Mouse (Mus musculus) midbrain, embryonic 14.5 days (tissue): ENCODE data around the gene Gng8. TPM values are rescaled to one million over a fixed set of nuclear protein-coding genes. Genes with fewer than 3 reads are reported as not detected.

Experiments
- ATAC-seq: fragments of 200-750 bp; cut with Nextera tagmentation; 2 replicates; pipeline ENCODE4 v1.8.0; 2017; ENCODE audit warnings: moderate number of reproducible peaks, moderate library complexity; ENCODE audit not compliant: low FRiP score, low TSS enrichment
- DNase-seq: peaks from one replicate; pipeline ENCODE4 v3.0.0-alpha.2; 2015
- H3K27ac ChIP-seq: fragments of 300-500 bp; sonication (generic); replicated peaks from 2 replicates; pipeline ENCODE4 v1.5.1; 2014; ENCODE audit warnings: mild to moderate bottlenecking, low read depth, low read length, moderate library complexity
- H3K27me3 ChIP-seq: fragments of 300-500 bp; sonication (generic); 2 replicates; pipeline ENCODE4 v1.6.1; 2014; ENCODE audit warnings: low read length, control low read depth, mixed read lengths; ENCODE audit not compliant: control insufficient read depth, insufficient read depth
- H3K36me3 ChIP-seq: fragments of 300-500 bp; sonication (generic); 2 replicates; pipeline ENCODE4 v1.6.1; 2014; ENCODE audit warnings: low read length, control low read depth; ENCODE audit not compliant: control insufficient read depth, insufficient read depth
- H3K4me1 ChIP-seq: fragments of 300-500 bp; sonication (generic); 2 replicates; pipeline ENCODE4 v1.6.1; 2014; ENCODE audit warnings: mild to moderate bottlenecking, antibody characterized with exemption, low read length, control low read depth; ENCODE audit not compliant: control insufficient read depth, insufficient read depth
- H3K4me2 ChIP-seq: fragments of 300-500 bp; sonication (generic); 2 replicates; pipeline ENCODE4 v1.6.1; 2014; ENCODE audit warnings: mild to moderate bottlenecking, low read length, moderate library complexity
- H3K4me3 ChIP-seq: fragments of 300-500 bp; sonication (generic); replicated peaks from 2 replicates; pipeline ENCODE4 v1.5.1; 2014; ENCODE audit warnings: low read depth, low read length
- H3K9ac ChIP-seq: fragments of 300-500 bp; sonication (generic); replicated peaks from 2 replicates; pipeline ENCODE4 v1.6.1; 2014; ENCODE audit warnings: mild to moderate bottlenecking, low read length, moderate library complexity
- H3K9me3 ChIP-seq: fragments of 300-500 bp; sonication (generic); 2 replicates; pipeline ENCODE4 v1.6.1; 2016; ENCODE audit warnings: low read length, control low read depth, mixed read lengths; ENCODE audit not compliant: control insufficient read depth
- WGBS: fragments of 180-500 bp; shearing (Covaris S2); extraction: QIAGEN DNeasy Blood & Tissue Kit; methylation state at CpG from one replicate; pipeline ENCODE4 v1.1.7; 2014; 5-methylcytosine and 5-hydroxymethylcytosine counted together
- polyA plus RNA-seq: library from polyadenylated mRNA; unstranded; fragments of >200 nt; fragmentation: Nextera tagmentation; extraction: Ambion mirVana; gene quantifications from 2 replicates; pipeline ENCODE4 v1.2.1, GENCODE M21; 2014

Gene Gng8
- polyA plus RNA-seq, 1 experiment from 2014 or later, result 17.2 TPM

- H3K27me3 ChIP-seq, result no peaks in the 10 kb centered on the region
- no peaks in the 10 kb centered on the region for H3K9me3 ChIP-seq
- no peak overlapping the region for H3K9ac ChIP-seq
- 93% methylated on average over 41 of the region's 41 CpGs for WGBS
- ATAC-seq, result no peak
- no peak overlapping the region for H3K27ac ChIP-seq
- no peak for DNase-seq
- no peaks in the 10 kb centered on the region for H3K36me3 ChIP-seq
- no peak overlapping the region for H3K4me3 ChIP-seq
- no peak overlapping the region for H3K4me2 ChIP-seq
- peaks cover 4% of the 10 kb centered on the region; the same call in 1 of the 2 replicates for H3K4me1 ChIP-seq
Measured at GRCm38 (mm10) chr7:16906889-16907559, 15.4 kb downstream of the Gng8 start.

GRCm38 (mm10) chr7:16907842-16908241 lies 16.3 kb downstream of the Gng8 start:
- Histone ChIP-seq H3K9ac (no peak overlapping the region), H3K9me3 (no peaks in the 10 kb centered on the region), H3K27ac (no peak overlapping the region), H3K4me1 (peaks cover 4% of the 10 kb centered on the region; the same call in 1 of the 2 replicates), H3K4me3 (no peak overlapping the region), H3K27me3 (no peaks in the 10 kb centered on the region), H3K4me2 (no peak overlapping the region), H3K36me3 (no peaks in the 10 kb centered on the region)
- 80% methylated on average over 7 of the region's 7 CpGs for WGBS
- DNase-seq, result no peak
- ATAC-seq, result no peak

DNA sequence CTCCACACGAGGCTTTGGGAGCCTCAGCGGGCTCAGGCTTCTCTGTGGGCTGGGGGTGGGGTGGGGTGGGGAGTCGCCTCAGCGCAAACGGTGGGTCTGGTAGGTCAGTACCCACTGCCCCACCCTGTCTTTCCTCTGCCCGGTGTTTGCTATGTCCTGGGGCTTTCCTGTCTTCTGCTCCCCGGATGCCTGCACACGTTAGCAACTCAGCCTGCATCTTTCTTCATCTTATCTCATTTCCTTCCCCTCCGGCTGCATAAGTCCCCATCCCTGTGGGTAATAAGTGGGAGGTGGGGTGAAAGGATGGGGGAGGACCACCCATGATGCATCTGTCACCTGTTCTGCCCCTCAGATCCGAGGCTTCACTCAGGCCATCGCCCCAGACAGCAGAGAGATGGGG lies 16.8 kb downstream of the Gng8 start:
- ATAC-seq (no peak), DNase-seq (no peak)
- Histone ChIP-seq H3K36me3 (peaks cover 5% of the 10 kb centered on the region; the same call in 1 of the 2 replicates), H3K4me3 (no peak overlapping the region), H3K4me2 (no peak overlapping the region), H3K4me1 (peaks cover 4% of the 10 kb centered on the region; the same call in 1 of the 2 replicates), H3K9ac (no peak overlapping the region), H3K27me3 (no peaks in the 10 kb centered on the region), H3K9me3 (no peaks in the 10 kb centered on the region), H3K27ac (no peak overlapping the region)
- 54% methylated on average over 11 of the region's 11 CpGs for WGBS

DNA sequence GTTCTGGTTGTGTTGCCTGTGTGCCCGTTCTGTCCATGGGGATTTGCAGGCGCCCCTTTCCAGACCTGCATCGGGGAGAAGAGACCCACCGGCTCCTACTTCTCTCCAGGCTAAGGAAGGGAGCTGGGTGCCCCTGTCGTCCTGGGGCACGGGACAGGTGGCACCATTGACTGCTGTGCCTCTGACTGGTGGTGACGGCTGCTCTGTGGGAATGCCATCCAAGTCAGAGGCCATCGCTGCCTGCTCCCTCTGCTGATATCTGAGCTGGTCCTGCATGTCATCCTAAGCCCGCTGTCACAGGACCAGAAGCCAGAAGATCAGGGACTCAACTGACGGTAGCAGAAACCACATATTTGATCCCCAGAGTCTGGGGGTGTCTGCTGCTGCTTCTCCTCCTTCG lies 17.3 kb downstream of the Gng8 start:
- Histone ChIP-seq H3K27me3 (no peaks in the 10 kb centered on the region), H3K36me3 (peaks cover 7% of the 10 kb centered on the region), H3K27ac (no peak overlapping the region), H3K9ac (no peak overlapping the region), H3K9me3 (no peaks in the 10 kb centered on the region), H3K4me3 (no peak overlapping the region), H3K4me2 (no peak overlapping the region), H3K4me1 (peaks cover 4% of the 10 kb centered on the region; the same call in 1 of the 2 replicates)
- WGBS, result 78% methylated on average over 11 of the region's 11 CpGs
- ATAC-seq (no peak), DNase-seq (no peak)

DNA sequence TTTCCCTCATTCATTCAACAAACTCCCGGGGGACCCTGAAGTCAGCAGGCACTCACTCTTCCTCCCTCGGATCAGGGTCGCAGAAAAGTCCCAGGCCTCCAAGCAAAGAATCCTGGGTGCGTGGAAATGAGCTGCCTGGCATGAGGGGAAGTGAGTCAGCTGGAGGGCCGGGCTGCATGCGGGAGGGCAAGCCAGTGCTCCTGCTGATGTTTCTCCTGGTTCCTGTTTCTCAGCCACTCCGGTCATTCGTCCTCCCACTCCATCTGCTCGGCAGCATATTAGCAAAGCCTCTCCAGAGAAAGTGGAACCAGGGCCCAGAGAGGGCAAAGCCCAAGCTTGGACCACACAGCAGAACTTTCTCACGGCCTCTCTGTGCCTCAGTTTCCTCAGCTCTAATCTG lies 18.3 kb downstream of the Gng8 start:
- Histone ChIP-seq H3K4me1 (peaks cover 4% of the 10 kb centered on the region; the same call in 1 of the 2 replicates), H3K36me3 (peaks cover 17% of the 10 kb centered on the region), H3K4me3 (no peak overlapping the region), H3K4me2 (no peak overlapping the region), H3K9ac (no peak overlapping the region), H3K27ac (no peak overlapping the region), H3K27me3 (no peaks in the 10 kb centered on the region), H3K9me3 (no peaks in the 10 kb centered on the region)
- ATAC-seq (no peak), DNase-seq (no peak)
- WGBS, result 56% methylated on average over 10 of the region's 10 CpGs

DNA sequence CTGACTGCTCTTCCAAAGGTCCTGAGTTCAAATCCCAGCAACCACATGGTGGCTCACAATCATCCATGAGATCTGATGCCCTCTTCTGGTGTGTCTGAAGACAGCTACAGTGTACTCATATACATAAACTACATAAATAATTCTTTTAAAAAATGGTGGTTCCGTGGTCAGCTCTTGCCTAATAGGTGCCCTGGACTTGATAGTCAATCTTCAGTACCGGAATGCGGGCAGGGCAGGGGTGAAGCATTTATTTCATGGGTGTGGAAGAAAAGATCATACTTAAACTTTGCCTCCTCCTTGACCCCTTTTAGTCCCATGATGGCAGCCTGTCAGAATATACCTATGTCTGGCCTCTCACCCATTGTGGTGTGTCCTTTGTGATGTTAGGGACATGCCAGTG lies 20.3 kb downstream of the Gng8 start:
- Histone ChIP-seq H3K9me3 (no peaks in the 10 kb centered on the region), H3K4me2 (no peak overlapping the region), H3K36me3 (peaks cover 37% of the 10 kb centered on the region), H3K9ac (no peak overlapping the region), H3K27ac (no peak overlapping the region), H3K27me3 (no peaks in the 10 kb centered on the region), H3K4me3 (no peak overlapping the region), H3K4me1 (peaks cover 4% of the 10 kb centered on the region; the same call in 1 of the 2 replicates)
- 95% methylated on average over 3 of the region's 3 CpGs for WGBS
- DNase-seq (no peak), ATAC-seq (no peak)

GRCm38 (mm10) chr7:16912360-16912759 lies 20.8 kb downstream of the Gng8 start:
- H3K4me3 ChIP-seq, result no peak overlapping the region
- no peak overlapping the region for H3K4me2 ChIP-seq
- no peak overlapping the region for H3K9ac ChIP-seq
- DNase-seq, result no peak
- no peak overlapping the region for H3K27ac ChIP-seq
- 67% methylated on average over 6 of the region's 6 CpGs for WGBS
- H3K4me1 ChIP-seq, result peaks cover 4% of the 10 kb centered on the region; the same call in 1 of the 2 replicates
- no peaks in the 10 kb centered on the region for H3K9me3 ChIP-seq
- H3K27me3 ChIP-seq, result no peaks in the 10 kb centered on the region
- peaks cover 41% of the 10 kb centered on the region for H3K36me3 ChIP-seq
- no peak for ATAC-seq

DNA sequence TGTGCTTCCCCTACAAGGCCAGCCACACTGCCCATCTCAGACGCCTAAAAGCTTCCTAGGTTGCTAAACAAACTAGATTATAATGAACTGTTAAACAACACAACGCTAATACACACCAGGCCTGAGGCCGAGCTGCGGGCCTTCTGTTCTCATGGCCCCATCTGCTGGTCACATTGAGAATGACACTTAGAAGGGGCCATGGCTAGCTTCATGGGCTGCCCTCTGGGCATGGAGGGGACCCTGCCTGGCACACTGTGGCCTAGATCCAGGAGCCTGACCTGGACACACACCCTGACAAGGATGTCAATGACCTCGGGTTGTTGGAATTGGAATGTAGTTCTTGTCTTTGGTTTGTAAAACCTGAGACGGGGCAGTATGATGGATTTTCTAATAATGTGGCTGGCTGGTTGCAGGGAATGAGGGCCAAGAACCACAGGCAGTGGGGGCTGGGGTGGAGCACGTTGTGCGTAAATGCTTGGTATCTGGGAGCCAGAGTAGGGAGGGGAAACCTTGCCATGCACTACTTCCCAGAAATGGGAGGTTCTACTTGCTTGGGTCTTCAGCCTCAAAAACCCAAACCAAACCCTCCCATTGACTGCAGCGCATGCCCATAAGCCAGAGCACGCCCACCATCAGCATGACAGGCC lies 22.3 kb downstream of the Gng8 start:
- no peaks in the 10 kb centered on the region for H3K9me3 ChIP-seq
- H3K36me3 ChIP-seq, result peaks cover 57% of the 10 kb centered on the region
- no peak overlapping the region for H3K9ac ChIP-seq
- no peaks in the 10 kb centered on the region for H3K27me3 ChIP-seq
- WGBS, result 42% methylated on average over 10 of the region's 10 CpGs
- ATAC-seq (peak; percentile 73; the same call in 1 of the 2 replicates), DNase-seq (peak; percentile 89)
- H3K4me3 ChIP-seq, result no peak overlapping the region
- no peak overlapping the region for H3K27ac ChIP-seq
- H3K4me1 ChIP-seq, result no peaks in the 10 kb centered on the region
- no peak overlapping the region for H3K4me2 ChIP-seq
